In genomic region chr3:34813046-34813625, GRCm38 (mm10) we compare ENCODE assay signal across 20 mouse cellular contexts.
DNase-seq lines count a peak whose midpoint lies in the region; ATAC-seq and TF ChIP-seq lines count a peak whose summit lies in the region.
"Had no signal": no experiment of that assay in that cellular context is flagged by ENCODE, and none has a peak within 500 bp of the region (broad histone marks: within the 10 kb centered on the region; RNA-seq: fewer than 3 reads in every experiment).

No protein-coding gene starts in this region.

- H3K4me1 ChIP-seq in forebrain, embryonic 13.5 days, result peaks cover 14% of the 10 kb centered on the region
- 0 out of 2 replicates have a peak, but pooled peaks cover 3% of the 10 kb centered on the region for H3K4me1 ChIP-seq in forebrain, embryonic 11.5 days (replicated peaks; ENCODE audit: control insufficient read depth, insufficient read depth, low read length)
- H3K4me1 ChIP-seq in limb, embryonic 11.5 days (ENCODE audit: control insufficient read depth, insufficient read depth, low read length), result no peaks in the 10 kb centered on the region
- peaks cover 18% of the 10 kb centered on the region for H3K4me1 ChIP-seq in limb, embryonic 10.5 days
- H3K4me1 ChIP-seq in neural tube, embryonic 13.5 days (replicated peaks), result peaks cover 8% of the 10 kb centered on the region
- H3K4me1 ChIP-seq: heart, embryonic 13.5 days; hindbrain, embryonic 12.5 days had no signal

- no peaks in the 10 kb centered on the region for H3K9me3 ChIP-seq in forebrain, embryonic 13.5 days (replicated peaks)
- H3K9me3 ChIP-seq in forebrain, embryonic 11.5 days (ENCODE audit: control insufficient read depth, low read length), result no peaks in the 10 kb centered on the region
- H3K9me3 ChIP-seq in limb, embryonic 11.5 days (ENCODE audit: control insufficient read depth, low read length), result no peaks in the 10 kb centered on the region
- no peaks in the 10 kb centered on the region for H3K9me3 ChIP-seq in limb, embryonic 10.5 days (replicated peaks)
- H3K9me3 ChIP-seq in neural tube, embryonic 13.5 days, result no peaks in the 10 kb centered on the region
- H3K9me3 ChIP-seq: heart, embryonic 13.5 days; hindbrain, embryonic 12.5 days had no signal

- no peak overlapping the region for H3K27ac ChIP-seq in forebrain, embryonic 13.5 days
- H3K27ac ChIP-seq in forebrain, embryonic 11.5 days (ENCODE audit: low read depth, low read length), result no peak overlapping the region
- no peak overlapping the region for H3K27ac ChIP-seq in limb, embryonic 11.5 days (replicated peaks; ENCODE audit: low read depth, low read length)
- H3K27ac ChIP-seq in limb, embryonic 10.5 days, result no peak overlapping the region
- H3K27ac ChIP-seq in neural tube, embryonic 13.5 days (replicated peaks), result no peak overlapping the region
- H3K27ac ChIP-seq: heart, embryonic 13.5 days; hindbrain, embryonic 12.5 days had no signal

- DNase-seq in forebrain, embryonic 11.5 days (ENCODE audit: low spot score), result no peak
- peak; percentile 31 for DNase-seq in limb, embryonic 11.5 days (ENCODE audit: low spot score)
- DNase-seq in limb, embryonic 10.5 days (ENCODE audit: low spot score), result no peak
- DNase-seq in brain, embryonic 14.5 days (ENCODE audit: low read depth), result peak; percentile 73
- DNase-seq in testis, postnatal 14 days (ENCODE audit: low spot score), result no peak
- DNase-seq: adrenal gland, adult 2 months; adrenal gland, postnatal 25 days; cerebellum, adult 2 months; cerebellum, postnatal 10 days; gastrocnemius, postnatal 25 days; heart, postnatal 4 days had no signal

- WGBS in forebrain, embryonic 13.5 days, result 38% methylated on average over 9 of the region's 9 CpGs
- WGBS in forebrain, embryonic 11.5 days, result 55% methylated on average over 9 of the region's 9 CpGs
- 39% methylated on average over 9 of the region's 9 CpGs for WGBS in limb, embryonic 11.5 days
- 42% methylated on average over 9 of the region's 9 CpGs for WGBS in limb, embryonic 10.5 days
- WGBS in neural tube, embryonic 13.5 days, result 15% methylated on average over 9 of the region's 9 CpGs

- TF ChIP-seq CTCF in brain, embryonic 14.5 days (IDR thresholded peaks at IDR 0.05; ENCODE audit: borderline replicate concordance, extremely low read depth, insufficient read depth, insufficient read length), result no peak

- no peak overlapping the region for H3K9ac ChIP-seq in forebrain, embryonic 13.5 days
- H3K9ac ChIP-seq in forebrain, embryonic 11.5 days (ENCODE audit: low read length), result no peak overlapping the region
- H3K9ac ChIP-seq in limb, embryonic 11.5 days (ENCODE audit: low read length), result no peak overlapping the region
- no peak overlapping the region for H3K9ac ChIP-seq in neural tube, embryonic 13.5 days
- H3K9ac ChIP-seq: heart, embryonic 13.5 days; hindbrain, embryonic 12.5 days had no signal

- TF ChIP-seq POLR2A in brain, embryonic 14.5 days (IDR thresholded peaks at IDR 0.05; ENCODE audit: borderline replicate concordance, extremely low read depth, insufficient read depth, insufficient read length, poor library complexity, severe bottlenecking), result no peak

- H3K4me3 ChIP-seq in forebrain, embryonic 13.5 days, result no peak overlapping the region
- H3K4me3 ChIP-seq in forebrain, embryonic 11.5 days (ENCODE audit: low read depth, low read length), result no peak overlapping the region
- no peak overlapping the region for H3K4me3 ChIP-seq in limb, embryonic 11.5 days (ENCODE audit: low read depth, low read length)
- H3K4me3 ChIP-seq in limb, embryonic 10.5 days, result no peak overlapping the region
- no peak overlapping the region for H3K4me3 ChIP-seq in neural tube, embryonic 13.5 days
- H3K4me3 ChIP-seq: heart, embryonic 13.5 days; hindbrain, embryonic 12.5 days had no signal

- H3K36me3 ChIP-seq in forebrain, embryonic 13.5 days (ENCODE audit: poor library complexity, severe bottlenecking), result no peaks in the 10 kb centered on the region
- H3K36me3 ChIP-seq in forebrain, embryonic 11.5 days (ENCODE audit: control insufficient read depth, insufficient read depth, low read length), result no peaks in the 10 kb centered on the region
- no peaks in the 10 kb centered on the region for H3K36me3 ChIP-seq in limb, embryonic 11.5 days (ENCODE audit: control insufficient read depth, insufficient read depth, low read length)
- no peaks in the 10 kb centered on the region for H3K36me3 ChIP-seq in limb, embryonic 10.5 days
- H3K36me3 ChIP-seq in neural tube, embryonic 13.5 days, result no peaks in the 10 kb centered on the region
- H3K36me3 ChIP-seq: heart, embryonic 13.5 days; hindbrain, embryonic 12.5 days had no signal

- ATAC-seq in forebrain, embryonic 13.5 days, result 0 out of 2 replicates have a peak, but pooled peaks have one; percentile 13
- ATAC-seq in forebrain, embryonic 11.5 days (replicated peaks; ENCODE audit: low FRiP score), result no peak
- no peak for ATAC-seq in limb, embryonic 11.5 days (ENCODE audit: insufficient number of reproducible peaks, low FRiP score, low TSS enrichment, low read depth)
- ATAC-seq in neural tube, embryonic 13.5 days (ENCODE audit: low read depth), result peak; percentile 63; the same call in 1 of the 2 replicates
- ATAC-seq in erythroid progenitor cell, adult 5-6 weeks (replicated peaks; ENCODE audit: low FRiP score, poor library complexity, severe bottlenecking), result no peak
- ATAC-seq: hindbrain, embryonic 16.5 days; inflammation-experienced regulatory T-cells, adult 6 months; intestine, postnatal 0 days had no signal

- H3K27me3 ChIP-seq in forebrain, embryonic 13.5 days, result no peaks in the 10 kb centered on the region
- no peaks in the 10 kb centered on the region for H3K27me3 ChIP-seq in forebrain, embryonic 11.5 days (ENCODE audit: control insufficient read depth, insufficient read depth, low read length)
- H3K27me3 ChIP-seq in limb, embryonic 11.5 days (ENCODE audit: control insufficient read depth, insufficient read depth, low read length), result no peaks in the 10 kb centered on the region
- H3K27me3 ChIP-seq in limb, embryonic 10.5 days (ENCODE audit: low read depth, poor library complexity, severe bottlenecking), result peaks cover 36% of the 10 kb centered on the region
- peaks cover 22% of the 10 kb centered on the region; the same call in 1 of the 2 replicates for H3K27me3 ChIP-seq in neural tube, embryonic 13.5 days
- H3K27me3 ChIP-seq: CH12.LX; hindbrain, embryonic 12.5 days had no signal

- H3K4me2 ChIP-seq in forebrain, embryonic 13.5 days, result 0 out of 2 replicates have a peak overlapping the region, but pooled peaks have one; percentile 1
- H3K4me2 ChIP-seq in forebrain, embryonic 11.5 days (ENCODE audit: low read depth, low read length, severe bottlenecking), result no peak overlapping the region
- no peak overlapping the region for H3K4me2 ChIP-seq in limb, embryonic 11.5 days (ENCODE audit: low read depth, severe bottlenecking)
- no peak overlapping the region for H3K4me2 ChIP-seq in neural tube, embryonic 13.5 days
- H3K4me2 ChIP-seq: heart, embryonic 13.5 days; hindbrain, embryonic 12.5 days had no signal

Comparison
In these comparisons a context has a peak if more than half of its experiments do, and no peak if none do; other contexts are left out.
1. ATAC-seq: peak in forebrain, embryonic 13.5 days (single experiment) and neural tube, embryonic 13.5 days (single experiment); none in forebrain, embryonic 11.5 days (single experiment), limb, embryonic 11.5 days (single experiment) and erythroid progenitor cell, adult 5-6 weeks (single experiment).
2. DNase-seq: peak in limb, embryonic 11.5 days (single experiment) and brain, embryonic 14.5 days (single experiment); none in forebrain, embryonic 11.5 days (single experiment), limb, embryonic 10.5 days (single experiment) and testis, postnatal 14 days (single experiment).